Mouse (Mus musculus) embryonic facial prominence, embryonic 11.5 days (tissue): ENCODE measurements around the gene Dgat2l6. TPM values are rescaled to one million over a fixed set of nuclear protein-coding genes. Genes with fewer than 3 reads are reported as not detected.

Experiments used
- ATAC-seq: fragments of 200-750 bp; cut with Nextera tagmentation; replicated peaks from 2 replicates; pipeline ENCODE4 v1.8.0; 2017; ENCODE audit warnings: low read depth; ENCODE audit not compliant: insufficient number of reproducible peaks, low FRiP score, low TSS enrichment
- DNase-seq: peaks from one replicate; pipeline ENCODE4 v3.0.0-alpha.2; 2015; ENCODE audit warnings: low spot score
- H3K27ac ChIP-seq: fragments of 300-500 bp; sonication (generic); replicated peaks from 2 replicates; pipeline ENCODE4 v1.5.1; 2014; ENCODE audit warnings: mild to moderate bottlenecking, low read depth, low read length, control low read depth
- H3K27me3 ChIP-seq: fragments of 300-500 bp; sonication (generic); 2 replicates; pipeline ENCODE4 v1.6.1; 2014; ENCODE audit warnings: mild to moderate bottlenecking, low read length, moderate library complexity, mixed read lengths; ENCODE audit not compliant: control insufficient read depth, insufficient read depth
- H3K36me3 ChIP-seq: fragments of 300-500 bp; sonication (generic); replicated peaks from 2 replicates; pipeline ENCODE4 v1.6.1; 2014; ENCODE audit warnings: low read depth, mild to moderate bottlenecking, low read length, moderate library complexity, mixed read lengths; ENCODE audit not compliant: control insufficient read depth, insufficient read depth
- H3K4me1 ChIP-seq: fragments of 300-500 bp; sonication (generic); 2 replicates; pipeline ENCODE4 v1.6.1; 2014; ENCODE audit warnings: low read length, mixed read lengths; ENCODE audit not compliant: control insufficient read depth, insufficient read depth
- H3K4me2 ChIP-seq: fragments of 300-500 bp; sonication (generic); 2 replicates; pipeline ENCODE4 v1.6.1; 2014; ENCODE audit warnings: low read depth, mild to moderate bottlenecking, control low read depth, low read length, moderate library complexity
- H3K4me3 ChIP-seq: fragments of 300-500 bp; sonication (generic); 2 replicates; pipeline ENCODE4 v1.5.1; 2014; ENCODE audit warnings: low read depth, low read length, control low read depth
- H3K9ac ChIP-seq: fragments of 300-500 bp; sonication (generic); replicated peaks from 2 replicates; pipeline ENCODE4 v1.6.1; 2014; ENCODE audit warnings: mild to moderate bottlenecking, control low read depth, low read length
- H3K9me3 ChIP-seq: fragments of 300-500 bp; sonication (generic); replicated peaks from 2 replicates; pipeline ENCODE4 v1.6.1; 2016; ENCODE audit warnings: mild to moderate bottlenecking, low read length, inconsistent platforms, mixed read lengths; ENCODE audit not compliant: control insufficient read depth
- WGBS: fragments of 180-500 bp; shearing (Covaris S2); extraction: QIAGEN DNeasy Blood & Tissue Kit; methylation state at CpG from one replicate; pipeline ENCODE4 v1.1.7; 2014; 5-methylcytosine and 5-hydroxymethylcytosine counted together
- polyA plus RNA-seq: library from polyadenylated mRNA; unstranded; fragments of >200 nt; fragmentation: Nextera tagmentation; extraction: Ambion mirVana; gene quantifications from 2 replicates; pipeline ENCODE4 v1.2.1, GENCODE M21; 2014

The Dgat2l6 gene
- polyA plus RNA-seq, 1 experiment from 2014 or later = not detected

GRCm38 (mm10) chrX:100509921-100510320, 14.7 kb upstream of the Dgat2l6 start:
- Histone ChIP-seq H3K27ac (no peak overlapping the region), H3K4me3 (no peak overlapping the region), H3K9me3 (no peaks in the 10 kb centered on the region), H3K36me3 (no peaks in the 10 kb centered on the region), H3K4me1 (no peaks in the 10 kb centered on the region), H3K27me3 (no peaks in the 10 kb centered on the region), H3K9ac (no peak overlapping the region), H3K4me2 (no peak overlapping the region)
- ATAC-seq (no peak), DNase-seq (peak; percentile 56)
- 32% methylated on average over 3 of the region's 3 CpGs for WGBS

GRCm38 (mm10) chrX:100516683-100517082, 8.0 kb upstream of the Dgat2l6 start:
- Histone ChIP-seq H3K9ac (no peak overlapping the region), H3K9me3 (no peaks in the 10 kb centered on the region), H3K27ac (no peak overlapping the region), H3K4me3 (no peak overlapping the region), H3K4me1 (no peaks in the 10 kb centered on the region), H3K4me2 (no peak overlapping the region), H3K36me3 (no peaks in the 10 kb centered on the region), H3K27me3 (no peaks in the 10 kb centered on the region)
- WGBS = 85% methylated on average over 3 of the region's 3 CpGs
- no peak for ATAC-seq
- DNase-seq = no peak

GRCm38 (mm10) chrX:100517626-100518025, 7.0 kb upstream of the Dgat2l6 start:
- Histone ChIP-seq H3K4me3 (no peak overlapping the region), H3K9ac (no peak overlapping the region), H3K27ac (no peak overlapping the region), H3K27me3 (no peaks in the 10 kb centered on the region), H3K4me2 (no peak overlapping the region), H3K9me3 (no peaks in the 10 kb centered on the region), H3K36me3 (no peaks in the 10 kb centered on the region), H3K4me1 (no peaks in the 10 kb centered on the region)
- no peak for ATAC-seq
- DNase-seq = no peak
- 93% methylated on average over 6 of the region's 6 CpGs for WGBS

GRCm38 (mm10) chrX:100518532-100518931, 6.1 kb upstream of the Dgat2l6 start:
- no peaks in the 10 kb centered on the region for H3K9me3 ChIP-seq
- H3K36me3 ChIP-seq = no peaks in the 10 kb centered on the region
- H3K9ac ChIP-seq = no peak overlapping the region
- DNase-seq (no peak), ATAC-seq (no peak)
- no peaks in the 10 kb centered on the region for H3K27me3 ChIP-seq
- no peaks in the 10 kb centered on the region for H3K4me1 ChIP-seq
- H3K27ac ChIP-seq = no peak overlapping the region
- H3K4me3 ChIP-seq = no peak overlapping the region
- H3K4me2 ChIP-seq = no peak overlapping the region
- 94% methylated on average over 2 of the region's 2 CpGs for WGBS

GRCm38 (mm10) chrX:100556026-100556425, 31.4 kb downstream of the Dgat2l6 start:
- no peak for ATAC-seq
- Histone ChIP-seq H3K27ac (no peak overlapping the region), H3K4me1 (no peaks in the 10 kb centered on the region), H3K9me3 (no peaks in the 10 kb centered on the region), H3K4me3 (no peak overlapping the region), H3K36me3 (no peaks in the 10 kb centered on the region), H3K27me3 (no peaks in the 10 kb centered on the region), H3K4me2 (no peak overlapping the region), H3K9ac (no peak overlapping the region)
- 82% methylated on average over 3 of the region's 3 CpGs for WGBS
- no peak for DNase-seq

- DNase-seq = no peak
- Histone ChIP-seq H3K27ac (no peak overlapping the region), H3K9me3 (no peaks in the 10 kb centered on the region), H3K4me3 (no peak overlapping the region), H3K4me2 (no peak overlapping the region), H3K27me3 (no peaks in the 10 kb centered on the region), H3K36me3 (no peaks in the 10 kb centered on the region), H3K4me1 (no peaks in the 10 kb centered on the region), H3K9ac (no peak overlapping the region)
- no peak for ATAC-seq
- 93% methylated on average over 3 of the region's 3 CpGs for WGBS
These were observed 41.1 kb downstream of the Dgat2l6 start for GRCm38 (mm10) chrX:100565696-100566095.

GRCm38 (mm10) chrX:100571951-100572350, 47.3 kb downstream of the Dgat2l6 start, which contains the start of gene Awat1:
Gene Awat1, plus strand, starts transcription at chrX:100572251.
- H3K36me3 ChIP-seq = no peaks in the 10 kb centered on the region
- no peaks in the 10 kb centered on the region for H3K4me1 ChIP-seq
- 92% methylated on average over 1 of the region's 1 CpGs for WGBS
- no peak within 1 kb of the TSS for H3K27ac ChIP-seq
- H3K9me3 ChIP-seq = no peaks in the 10 kb centered on the region
- DNase-seq (no peak), ATAC-seq (no peak)
- H3K9ac ChIP-seq = no peak within 1 kb of the TSS
- H3K4me3 ChIP-seq = no peak within 1 kb of the TSS
- no peaks in the 10 kb centered on the region for H3K27me3 ChIP-seq
- no peak within 1 kb of the TSS for H3K4me2 ChIP-seq

GRCm38 (mm10) chrX:100594791-100595190, 70.2 kb downstream of the Dgat2l6 start, which contains the start of gene P2ry4:
Gene P2ry4, minus strand, starts transcription at chrX:100594869.
- Histone ChIP-seq H3K9ac (no peak within 1 kb of the TSS), H3K27me3 (0 out of 2 replicates have a peak, but pooled peaks cover 3% of the 10 kb centered on the region), H3K4me3 (no peak within 1 kb of the TSS), H3K27ac (no peak within 1 kb of the TSS), H3K4me2 (no peak within 1 kb of the TSS), H3K36me3 (no peaks in the 10 kb centered on the region), H3K9me3 (no peaks in the 10 kb centered on the region), H3K4me1 (no peaks in the 10 kb centered on the region)
- DNase-seq (no peak), ATAC-seq (no peak)
- WGBS = 75% methylated on average over 4 of the region's 4 CpGs
